Mouse (Mus musculus): ENCODE measurements around the gene Maml2. TPM values are rescaled to one million over a fixed set of nuclear protein-coding genes. Genes with fewer than 3 reads are reported as not detected.

The Maml2 gene
- polyA plus RNA-seq, 1 experiment from 2014 or later = 1.6 TPM

- peak; percentile 60 for ATAC-seq
- H3K4me1 ChIP-seq (ENCODE audit: insufficient read depth) = no peaks in the 10 kb centered on the region
- H3K36me3 ChIP-seq (replicated peaks; ENCODE audit: insufficient read depth, low read length) = no peaks in the 10 kb centered on the region
- H3K4me2 ChIP-seq (ENCODE audit: low read depth, low read length) = peak overlapping the region; percentile 27
- no peak overlapping the region for H3K9ac ChIP-seq (replicated peaks)
- TF ChIP-seq CTCF (IDR thresholded peaks at IDR 0.05; ENCODE audit: low read depth) (no peak), EP300 (IDR thresholded peaks at IDR 0.05; ENCODE audit: low read depth) (peak; percentile 51)
- DNase-seq = peak; percentile 37
- 25% methylated on average over 12 of the region's 12 CpGs for WGBS (ENCODE audit: insufficient replicate concordance)
- H3K9me3 ChIP-seq (ENCODE audit: low read length) = 0 out of 2 replicates have a peak, but pooled peaks cover 5% of the 10 kb centered on the region
- no peak overlapping the region for H3K4me3 ChIP-seq (ENCODE audit: low read depth, low read length)
- H3K27ac ChIP-seq (ENCODE audit: low read depth) = peak overlapping the region; percentile 45; the same call in 1 of the 2 replicates
- no peaks in the 10 kb centered on the region for H3K27me3 ChIP-seq (ENCODE audit: insufficient read depth, low read length)
Observed at GRCm38 (mm10) chr9:13536419-13537261, 238.9 kb downstream of the Maml2 start.

GRCm38 (mm10) chr9:13538200-13538599 is 240.4 kb downstream of the Maml2 start:
- no peak for TF ChIP-seq CTCF (IDR thresholded peaks at IDR 0.05; ENCODE audit: low read depth)
- no peak for TF ChIP-seq EP300 (IDR thresholded peaks at IDR 0.05; ENCODE audit: low read depth)
- ATAC-seq = no peak
- H3K4me2 ChIP-seq (ENCODE audit: low read depth, low read length) = no peak overlapping the region
- WGBS (ENCODE audit: insufficient replicate concordance) = 73% methylated on average over 7 of the region's 7 CpGs
- no peak for DNase-seq
- no peak overlapping the region for H3K9ac ChIP-seq (replicated peaks)
- H3K36me3 ChIP-seq (replicated peaks; ENCODE audit: insufficient read depth, low read length) = no peaks in the 10 kb centered on the region
- H3K9me3 ChIP-seq (ENCODE audit: low read length) = 0 out of 2 replicates have a peak, but pooled peaks cover 5% of the 10 kb centered on the region
- H3K27ac ChIP-seq (ENCODE audit: low read depth) = no peak overlapping the region
- H3K27me3 ChIP-seq (ENCODE audit: insufficient read depth, low read length) = no peaks in the 10 kb centered on the region
- H3K4me3 ChIP-seq (ENCODE audit: low read depth, low read length) = no peak overlapping the region
- H3K4me1 ChIP-seq (ENCODE audit: insufficient read depth) = no peaks in the 10 kb centered on the region

DNA sequence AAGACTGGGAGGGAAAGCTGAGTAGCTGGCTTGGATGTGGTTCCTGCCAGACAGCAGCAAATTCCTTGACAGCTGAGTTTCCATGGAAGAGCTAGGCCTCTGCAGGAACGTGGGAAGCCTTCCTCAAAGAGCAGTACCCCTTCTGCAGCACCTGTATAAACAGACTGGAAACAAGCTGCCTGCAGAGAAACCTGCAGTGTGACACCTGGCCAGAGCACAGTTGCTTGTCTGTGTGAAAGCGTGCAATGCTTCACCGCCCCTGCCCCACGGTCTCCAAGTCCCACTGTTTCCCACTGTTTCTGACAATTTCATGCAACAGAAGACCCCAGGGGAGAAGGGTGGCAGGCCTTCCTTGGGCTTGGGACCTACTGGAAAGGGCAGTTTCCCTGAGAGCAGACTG is 241.8 kb downstream of the Maml2 start:
- no peak overlapping the region for H3K27ac ChIP-seq (ENCODE audit: low read depth)
- DNase-seq (no peak), ATAC-seq (no peak)
- no peaks in the 10 kb centered on the region for H3K36me3 ChIP-seq (replicated peaks; ENCODE audit: insufficient read depth, low read length)
- H3K9ac ChIP-seq (replicated peaks) = no peak overlapping the region
- H3K27me3 ChIP-seq (ENCODE audit: insufficient read depth, low read length) = no peaks in the 10 kb centered on the region
- TF ChIP-seq CTCF (IDR thresholded peaks at IDR 0.05; ENCODE audit: low read depth) = no peak
- TF ChIP-seq EP300 (IDR thresholded peaks at IDR 0.05; ENCODE audit: low read depth) = no peak
- H3K9me3 ChIP-seq (ENCODE audit: low read length) = 0 out of 2 replicates have a peak, but pooled peaks cover 2% of the 10 kb centered on the region
- H3K4me3 ChIP-seq (ENCODE audit: low read depth, low read length) = no peak overlapping the region
- H3K4me1 ChIP-seq (ENCODE audit: insufficient read depth) = no peaks in the 10 kb centered on the region
- no peak overlapping the region for H3K4me2 ChIP-seq (ENCODE audit: low read depth, low read length)
- 66% methylated on average over 4 of the region's 4 CpGs for WGBS (ENCODE audit: insufficient replicate concordance)

DNA sequence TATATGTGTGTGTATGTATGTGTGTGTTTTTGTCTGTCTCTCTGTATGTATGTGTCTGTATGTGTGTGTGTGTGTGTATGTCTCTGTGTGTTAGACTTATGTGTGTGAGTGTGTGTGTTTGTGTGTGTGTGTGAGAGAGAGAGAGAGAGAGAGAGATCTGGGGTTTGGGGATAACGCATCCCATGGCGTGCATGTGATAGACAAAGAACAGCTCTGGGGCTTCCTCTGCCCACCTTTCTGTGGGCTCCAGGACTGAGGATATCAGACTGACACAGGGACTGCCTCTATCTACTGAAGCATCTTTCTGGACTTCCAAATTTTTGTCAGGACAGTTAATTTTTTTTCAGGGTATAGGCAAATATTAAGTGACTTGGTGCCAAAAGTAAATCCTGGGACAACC is 242.5 kb downstream of the Maml2 start:
- Histone ChIP-seq H3K4me3 (ENCODE audit: low read depth, low read length) (no peak overlapping the region), H3K36me3 (replicated peaks; ENCODE audit: insufficient read depth, low read length) (no peaks in the 10 kb centered on the region), H3K27me3 (ENCODE audit: insufficient read depth, low read length) (no peaks in the 10 kb centered on the region), H3K9me3 (ENCODE audit: low read length) (no peaks in the 10 kb centered on the region), H3K4me2 (ENCODE audit: low read depth, low read length) (no peak overlapping the region), H3K9ac (replicated peaks) (no peak overlapping the region), H3K4me1 (ENCODE audit: insufficient read depth) (no peaks in the 10 kb centered on the region), H3K27ac (ENCODE audit: low read depth) (no peak overlapping the region)
- TF ChIP-seq CTCF (IDR thresholded peaks at IDR 0.05; ENCODE audit: low read depth) (no peak), EP300 (IDR thresholded peaks at IDR 0.05; ENCODE audit: low read depth) (no peak)
- 68% methylated on average over 2 of the region's 2 CpGs for WGBS (ENCODE audit: insufficient replicate concordance)
- no peak for DNase-seq
- no peak for ATAC-seq

- Histone ChIP-seq H3K4me1 (ENCODE audit: insufficient read depth) (no peaks in the 10 kb centered on the region), H3K36me3 (replicated peaks; ENCODE audit: insufficient read depth, low read length) (no peaks in the 10 kb centered on the region), H3K9me3 (ENCODE audit: low read length) (no peaks in the 10 kb centered on the region), H3K9ac (replicated peaks) (no peak overlapping the region), H3K4me3 (ENCODE audit: low read depth, low read length) (no peak overlapping the region), H3K4me2 (ENCODE audit: low read depth, low read length) (no peak overlapping the region), H3K27ac (ENCODE audit: low read depth) (peak overlapping the region; percentile 45; the same call in 1 of the 2 replicates), H3K27me3 (ENCODE audit: insufficient read depth, low read length) (no peaks in the 10 kb centered on the region)
- DNase-seq = no peak
- ATAC-seq = no peak
- WGBS (ENCODE audit: insufficient replicate concordance) = 17% methylated on average over 6 of the region's 6 CpGs
- TF ChIP-seq EP300 (IDR thresholded peaks at IDR 0.05; ENCODE audit: low read depth) (no peak), CTCF (IDR thresholded peaks at IDR 0.05; ENCODE audit: low read depth) (no peak)
Observed at GRCm38 (mm10) chr9:13540781-13541180, 243.0 kb downstream of the Maml2 start.

- TF ChIP-seq CTCF (IDR thresholded peaks at IDR 0.05; ENCODE audit: low read depth) = no peak
- TF ChIP-seq EP300 (IDR thresholded peaks at IDR 0.05; ENCODE audit: low read depth) = no peak
- H3K9me3 ChIP-seq (ENCODE audit: low read length) = no peaks in the 10 kb centered on the region
- H3K4me1 ChIP-seq (ENCODE audit: insufficient read depth) = no peaks in the 10 kb centered on the region
- no peak for DNase-seq
- no peak overlapping the region for H3K4me2 ChIP-seq (ENCODE audit: low read depth, low read length)
- no peak overlapping the region for H3K9ac ChIP-seq (replicated peaks)
- H3K27ac ChIP-seq (ENCODE audit: low read depth) = no peak overlapping the region
- no peak overlapping the region for H3K4me3 ChIP-seq (ENCODE audit: low read depth, low read length)
- no peak for ATAC-seq
- H3K36me3 ChIP-seq (replicated peaks; ENCODE audit: insufficient read depth, low read length) = no peaks in the 10 kb centered on the region
- WGBS (ENCODE audit: insufficient replicate concordance) = 66% methylated on average over 8 of the region's 8 CpGs
- no peaks in the 10 kb centered on the region for H3K27me3 ChIP-seq (ENCODE audit: insufficient read depth, low read length)
Observed at GRCm38 (mm10) chr9:13543167-13543566, 245.4 kb downstream of the Maml2 start.
